Mouse (Mus musculus): ENCODE data around the gene Gas2l2. TPM values are rescaled to one million over a fixed set of nuclear protein-coding genes. Genes with fewer than 3 reads are reported as not detected.

The Gas2l2 gene
- not detected in 2 replicates for polyA plus RNA-seq (2012)

GRCm38 (mm10) chr11:83429355-83429754, at the start of gene Gas2l2:
Gene Gas2l2, minus strand, starts transcription at chr11:83429455.
- Histone ChIP-seq H3K9me3 (ENCODE audit: control insufficient read depth, low read length) (no peaks in the 10 kb centered on the region), H3K27me3 (ENCODE audit: control insufficient read depth) (peaks cover 50% of the 10 kb centered on the region), H3K36me3 (ENCODE audit: control insufficient read depth) (no peaks in the 10 kb centered on the region), H3K4me1 (ENCODE audit: control insufficient read depth) (no peaks in the 10 kb centered on the region; the same call in 1 of the 2 replicates), H3K4me3 (replicated peaks) (no peak within 1 kb of the TSS)
- TF ChIP-seq GATA1 (IDR thresholded peaks at IDR 0.05; ENCODE audit: low read length) (no peak), TAL1 (IDR thresholded peaks at IDR 0.05; ENCODE audit: low read length) (no peak)

GRCm38 (mm10) chr11:83473235-83474016, 44.2 kb upstream of the Gas2l2 start:
- Histone ChIP-seq H3K4me1 (ENCODE audit: control insufficient read depth) (peaks cover 24% of the 10 kb centered on the region), H3K9me3 (ENCODE audit: control insufficient read depth, low read length) (no peaks in the 10 kb centered on the region), H3K27me3 (ENCODE audit: control insufficient read depth) (peaks cover 10% of the 10 kb centered on the region), H3K36me3 (ENCODE audit: control insufficient read depth) (peaks cover 31% of the 10 kb centered on the region), H3K4me3 (replicated peaks) (peak overlapping the region; percentile 98)
- TF ChIP-seq TAL1 (IDR thresholded peaks at IDR 0.05; ENCODE audit: low read length) (no peak), GATA1 (IDR thresholded peaks at IDR 0.05; ENCODE audit: low read length) (no peak)

DNA sequence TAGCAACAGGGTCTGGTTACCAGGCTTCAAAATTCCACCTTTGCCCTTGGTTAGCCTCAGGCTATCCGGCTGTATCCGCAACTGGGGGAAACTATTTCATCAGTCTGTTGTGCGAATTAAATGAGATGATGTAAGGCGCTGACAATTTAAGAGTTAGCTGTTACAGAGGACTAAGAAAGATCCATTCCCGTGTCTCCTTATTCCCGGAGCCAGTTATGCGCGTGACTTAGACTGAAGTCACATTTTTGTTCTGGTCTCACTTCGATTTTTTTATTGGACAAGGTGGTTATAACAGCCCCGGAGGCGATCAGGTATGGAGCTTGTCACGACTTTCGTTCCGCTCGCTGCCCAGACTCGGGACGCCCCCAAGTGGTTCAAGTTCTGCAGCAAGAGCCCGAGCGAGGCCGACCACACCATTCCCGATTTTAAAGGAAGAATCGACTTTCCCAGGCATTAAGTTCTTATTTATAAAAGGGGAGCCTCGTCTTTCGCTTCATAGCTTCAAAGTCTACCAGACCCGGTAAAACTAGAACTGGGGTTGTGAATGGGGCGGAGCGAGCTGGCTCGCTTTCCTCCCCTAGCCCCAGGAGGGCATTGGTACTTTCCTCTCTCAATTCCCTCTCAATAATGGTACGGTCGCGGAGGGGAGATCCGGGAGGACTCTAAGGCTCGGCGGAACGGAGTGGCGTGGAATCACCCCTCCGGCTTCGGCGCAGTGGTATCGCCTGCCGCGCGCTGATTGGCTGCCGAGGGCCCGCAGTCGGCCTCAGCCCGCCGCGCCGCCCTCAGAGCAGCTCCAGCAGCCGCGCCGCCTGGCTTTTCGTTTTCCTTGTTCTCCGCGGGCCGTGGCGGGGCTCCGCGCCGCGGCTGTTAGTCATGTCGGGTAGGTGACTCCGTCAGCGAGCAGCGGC, 43.3 kb upstream of the Gas2l2 start, which contains the start of gene Taf15:
TSS of gene Taf15 (plus strand) at position 763 of the 911 bp plus-strand sequence.
- H3K36me3 ChIP-seq (ENCODE audit: control insufficient read depth): peaks cover 25% of the 10 kb centered on the region
- peak within 1 kb of the TSS; percentile 98 for H3K4me3 ChIP-seq (replicated peaks)
- H3K4me1 ChIP-seq (ENCODE audit: control insufficient read depth): peaks cover 24% of the 10 kb centered on the region
- H3K9me3 ChIP-seq (ENCODE audit: control insufficient read depth, low read length): no peaks in the 10 kb centered on the region
- TF ChIP-seq TAL1 (IDR thresholded peaks at IDR 0.05; ENCODE audit: low read length) (no peak), GATA1 (IDR thresholded peaks at IDR 0.05; ENCODE audit: low read length) (no peak)
- peaks cover 14% of the 10 kb centered on the region for H3K27me3 ChIP-seq (ENCODE audit: control insufficient read depth)

GRCm38 (mm10) chr11:83471766-83472165, 42.5 kb upstream of the Gas2l2 start:
- no peak for TF ChIP-seq GATA1 (IDR thresholded peaks at IDR 0.05; ENCODE audit: low read length)
- no peak for TF ChIP-seq TAL1 (IDR thresholded peaks at IDR 0.05; ENCODE audit: low read length)
- H3K4me1 ChIP-seq (ENCODE audit: control insufficient read depth): peaks cover 24% of the 10 kb centered on the region
- H3K9me3 ChIP-seq (ENCODE audit: control insufficient read depth, low read length): no peaks in the 10 kb centered on the region
- H3K36me3 ChIP-seq (ENCODE audit: control insufficient read depth): peaks cover 17% of the 10 kb centered on the region
- H3K4me3 ChIP-seq (replicated peaks): peak overlapping the region; percentile 98
- H3K27me3 ChIP-seq (ENCODE audit: control insufficient read depth): peaks cover 22% of the 10 kb centered on the region

DNA sequence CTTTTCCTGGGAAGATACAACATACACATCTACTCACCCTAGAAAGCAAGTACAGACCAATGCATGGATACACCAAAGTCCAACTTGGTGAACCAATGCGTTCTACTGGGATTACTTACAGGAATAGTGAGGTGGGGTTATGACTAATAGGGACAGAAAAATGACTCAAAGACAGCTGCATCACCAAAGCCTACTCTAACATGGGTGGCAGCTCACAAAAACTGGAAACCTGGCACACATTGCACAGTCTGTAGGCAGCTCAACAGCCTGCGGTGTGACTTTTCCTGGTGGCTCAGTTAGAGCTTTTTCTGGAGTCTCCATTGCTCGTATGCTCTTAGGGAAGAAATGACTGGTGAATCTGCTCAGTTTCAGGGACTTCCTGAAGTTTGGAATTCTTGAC, 39.5 kb upstream of the Gas2l2 start:
- H3K4me3 ChIP-seq (replicated peaks): no peak overlapping the region

DNA sequence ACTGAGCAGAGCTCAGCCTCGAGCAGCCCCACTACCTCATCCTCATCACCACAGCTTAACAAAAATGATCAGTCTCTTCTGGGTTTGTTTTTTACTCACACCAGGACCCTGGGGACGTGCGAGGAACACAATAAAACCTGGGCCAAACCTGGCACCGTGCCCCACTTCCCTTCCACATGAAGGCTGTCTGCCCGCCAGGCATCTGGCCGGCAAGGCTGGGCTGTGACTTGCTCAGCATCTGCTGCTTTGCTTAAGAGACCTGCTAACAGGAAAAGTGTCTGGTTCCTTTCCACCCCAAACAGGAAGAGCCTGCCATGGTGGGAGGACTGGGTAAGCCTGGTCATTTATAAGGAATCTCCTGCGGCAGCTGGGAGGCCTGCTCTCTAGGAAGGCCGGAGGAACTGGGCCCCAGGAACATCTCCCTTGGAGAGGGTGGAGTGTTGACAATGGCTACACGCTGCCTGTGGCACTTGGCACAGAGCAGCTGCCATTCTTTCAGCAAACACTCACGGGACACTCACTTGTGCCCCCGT, 37.9 kb upstream of the Gas2l2 start:
- Histone ChIP-seq H3K36me3 (ENCODE audit: control insufficient read depth) (no peaks in the 10 kb centered on the region), H3K27me3 (ENCODE audit: control insufficient read depth) (peaks cover 68% of the 10 kb centered on the region), H3K9me3 (ENCODE audit: control insufficient read depth, low read length) (no peaks in the 10 kb centered on the region; the same call in 1 of the 2 replicates), H3K4me3 (replicated peaks) (no peak overlapping the region), H3K4me1 (ENCODE audit: control insufficient read depth) (peaks cover 13% of the 10 kb centered on the region)
- no peak for TF ChIP-seq TAL1 (IDR thresholded peaks at IDR 0.05; ENCODE audit: low read length)
- TF ChIP-seq GATA1 (IDR thresholded peaks at IDR 0.05; ENCODE audit: low read length): no peak

More for the DNA sequence above, 39.5 kb upstream of the Gas2l2 start:
- Histone ChIP-seq H3K4me1 (ENCODE audit: control insufficient read depth) (peaks cover 12% of the 10 kb centered on the region), H3K27me3 (ENCODE audit: control insufficient read depth) (peaks cover 52% of the 10 kb centered on the region), H3K36me3 (ENCODE audit: control insufficient read depth) (no peaks in the 10 kb centered on the region), H3K9me3 (ENCODE audit: control insufficient read depth, low read length) (no peaks in the 10 kb centered on the region)
- TF ChIP-seq GATA1 (IDR thresholded peaks at IDR 0.05; ENCODE audit: low read length) (no peak), TAL1 (IDR thresholded peaks at IDR 0.05; ENCODE audit: low read length) (no peak)

DNA sequence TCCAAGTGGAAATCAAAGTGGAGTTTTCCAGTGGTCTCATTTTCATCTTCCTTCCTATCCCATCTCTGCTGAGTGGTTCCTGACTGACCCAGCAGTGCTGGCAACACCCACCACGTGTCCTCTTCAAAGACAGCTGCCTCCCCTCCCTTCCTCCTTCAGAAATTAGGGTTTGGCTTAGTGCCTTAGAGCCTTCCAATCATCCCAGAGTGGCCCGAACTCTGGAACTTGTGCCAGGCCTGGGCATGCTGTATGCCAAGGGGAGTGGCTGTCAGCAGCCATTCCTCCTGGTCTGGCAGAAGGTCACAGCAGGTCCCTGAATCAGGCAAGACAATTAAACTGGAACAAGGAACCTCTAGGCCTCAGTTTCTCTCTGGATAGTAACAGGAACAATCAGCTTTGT, 36.7 kb upstream of the Gas2l2 start:
- H3K27me3 ChIP-seq (ENCODE audit: control insufficient read depth): peaks cover 80% of the 10 kb centered on the region
- H3K4me1 ChIP-seq (ENCODE audit: control insufficient read depth): peaks cover 4% of the 10 kb centered on the region
- no peak overlapping the region for H3K4me3 ChIP-seq (replicated peaks)
- no peaks in the 10 kb centered on the region; the same call in 1 of the 2 replicates for H3K9me3 ChIP-seq (ENCODE audit: control insufficient read depth, low read length)
- TF ChIP-seq TAL1 (IDR thresholded peaks at IDR 0.05; ENCODE audit: low read length) (no peak), GATA1 (IDR thresholded peaks at IDR 0.05; ENCODE audit: low read length) (no peak)
- H3K36me3 ChIP-seq (ENCODE audit: control insufficient read depth): no peaks in the 10 kb centered on the region

GRCm38 (mm10) chr11:83462711-83463244, 33.5 kb upstream of the Gas2l2 start, which contains the start of gene Mmp28:
Gene Mmp28, minus strand, starts transcription at chr11:83463071.
- Histone ChIP-seq H3K9me3 (ENCODE audit: control insufficient read depth, low read length) (no peaks in the 10 kb centered on the region; the same call in 1 of the 2 replicates), H3K36me3 (ENCODE audit: control insufficient read depth) (no peaks in the 10 kb centered on the region), H3K27me3 (ENCODE audit: control insufficient read depth) (peaks cover 82% of the 10 kb centered on the region), H3K4me1 (ENCODE audit: control insufficient read depth) (peaks cover 4% of the 10 kb centered on the region), H3K4me3 (replicated peaks) (peak within 1 kb of the TSS; percentile 49)
- TF ChIP-seq GATA1 (IDR thresholded peaks at IDR 0.05; ENCODE audit: low read length): no peak
- TF ChIP-seq TAL1 (IDR thresholded peaks at IDR 0.05; ENCODE audit: low read length): no peak

Measured in erythroblast, embryonic 14.5 days (primary cell).